In genomic region chr10:44641616-44642015, GRCm38 (mm10) we compare ENCODE assay signal across 20 mouse cellular contexts.
DNase-seq lines count a peak whose midpoint lies in the region; ATAC-seq and TF ChIP-seq lines count a peak whose summit lies in the region.
"Had no signal": no experiment of that assay in that cellular context is flagged by ENCODE, and none has a peak within 500 bp of the region (broad histone marks: within the 10 kb centered on the region; RNA-seq: fewer than 3 reads in every experiment).

No protein-coding gene starts in this region.

- H3K4me3 ChIP-seq in MEL (ENCODE audit: control insufficient read depth in 1 of 2, insufficient read depth in 1 of 2, low read depth in 2 of 2, low read length in 2 of 2), result no peak overlapping the region
- H3K4me3 ChIP-seq: embryonic facial prominence, embryonic 12.5 days; embryonic facial prominence, embryonic 15.5 days; gastrocnemius, adult 2 months; heart, adult 2 months; hindbrain, embryonic 12.5 days; hindbrain, embryonic 15.5 days had no signal

- no peak overlapping the region for H3K27ac ChIP-seq in MEL (ENCODE audit: control insufficient read depth, low read depth, low read length)
- H3K27ac ChIP-seq: embryonic facial prominence, embryonic 12.5 days; embryonic facial prominence, embryonic 15.5 days; gastrocnemius, adult 2 months; heart, adult 2 months; hindbrain, embryonic 12.5 days; hindbrain, embryonic 15.5 days had no signal

- TF ChIP-seq POLR2A in MEL (IDR thresholded peaks at IDR 0.05; ENCODE audit: control insufficient read depth in 1 of 2, insufficient read depth in 1 of 2, low read depth in 1 of 2, low read length in 2 of 2, poor library complexity in 1 of 2), result no peak

- no peak overlapping the region for H3K9ac ChIP-seq in MEL (ENCODE audit: control insufficient read depth, low read depth, low read length, poor library complexity, severe bottlenecking)
- H3K9ac ChIP-seq: embryonic facial prominence, embryonic 12.5 days; embryonic facial prominence, embryonic 15.5 days; forebrain, postnatal 0 days; hindbrain, embryonic 12.5 days; hindbrain, embryonic 15.5 days had no signal

- no peaks in the 10 kb centered on the region for H3K79me2 ChIP-seq in MEL (ENCODE audit: control insufficient read depth, insufficient read depth, low read length, poor library complexity)

- peaks cover 0 to 16% of the 10 kb centered on the region in 2 experiments; a peak in 2 of 4 replicates for H3K36me3 ChIP-seq in MEL (ENCODE audit: control insufficient read depth in 1 of 2, insufficient read depth in 2 of 2, low read length in 2 of 2)
- H3K36me3 ChIP-seq: embryonic facial prominence, embryonic 12.5 days; embryonic facial prominence, embryonic 15.5 days; hindbrain, embryonic 12.5 days; hindbrain, embryonic 15.5 days had no signal

- no peaks in the 10 kb centered on the region for H3K9me3 ChIP-seq in MEL (replicated peaks; ENCODE audit: insufficient read depth, low read length)
- H3K9me3 ChIP-seq: embryonic facial prominence, embryonic 12.5 days; embryonic facial prominence, embryonic 15.5 days; hindbrain, embryonic 12.5 days; hindbrain, embryonic 15.5 days had no signal

- no peak for TF ChIP-seq EP300 in MEL (IDR thresholded peaks at IDR 0.05; ENCODE audit: low read depth in 1 of 2, low read length in 2 of 2)

- no peak for TF ChIP-seq RAD21 in MEL (IDR thresholded peaks at IDR 0.05; ENCODE audit: low read depth, low read length)

- peak; percentile 21 to 27 for DNase-seq in B cell, adult 2 months
- DNase-seq in MEL (ENCODE audit: low read depth, low spot score), result peak; percentile 29
- DNase-seq in embryo, embryonic 9.5 days (ENCODE audit: extremely low spot score), result no peak
- no peak for DNase-seq in thymus, postnatal 25 days
- no peak for DNase-seq in layer of hippocampus, adult 9-10 months (ENCODE audit: low spot score)
- DNase-seq: adrenal gland, postnatal 10 days; adrenal gland, postnatal 36 days; cerebellum, adult 18-20 months; cerebellum, adult 9-10 months; cerebellum, postnatal 14 days; forebrain, postnatal 0 days; gastrocnemius, adult 2 months; gastrocnemius, postnatal 14 days; heart, adult 2 months had no signal

- H3K27me3 ChIP-seq in MEL (ENCODE audit: control insufficient read depth in 1 of 2, insufficient read depth in 2 of 2, low read length in 2 of 2), result no peaks in the 10 kb centered on the region
- H3K27me3 ChIP-seq: embryonic facial prominence, embryonic 12.5 days; embryonic facial prominence, embryonic 15.5 days; hindbrain, embryonic 12.5 days; hindbrain, embryonic 15.5 days had no signal

- ATAC-seq in neutrophil, adult 5-6 weeks (ENCODE audit: extremely low read depth, insufficient number of reproducible peaks, low FRiP score, poor library complexity, severe bottlenecking), result peak; percentile 63; the same call in 1 of the 2 replicates
- ATAC-seq: forebrain, embryonic 14.5 days; forebrain, postnatal 0 days had no signal

- peaks cover 9 to 10% of the 10 kb centered on the region in 2 experiments for H3K4me1 ChIP-seq in MEL (ENCODE audit: control insufficient read depth in 1 of 2, insufficient read depth in 2 of 2, low read length in 2 of 2)
- H3K4me1 ChIP-seq: embryonic facial prominence, embryonic 12.5 days; embryonic facial prominence, embryonic 15.5 days; hindbrain, embryonic 12.5 days; hindbrain, embryonic 15.5 days had no signal

- TF ChIP-seq CTCF in MEL (IDR thresholded peaks at IDR 0.05 in 2 of 3, conservative IDR thresholded peaks at IDR 0.05 in 1 of 3; ENCODE audit: control insufficient read depth in 1 of 3, insufficient read depth in 1 of 3, low read depth in 2 of 3, low read length in 3 of 3, poor library complexity in 1 of 3, severe bottlenecking in 1 of 3), result no peak

TF ChIP-seq in MEL, 35 proteins besides CTCF, POLR2A, EP300 and RAD21:
- TF ChIP-seq SIN3A (IDR thresholded peaks at IDR 0.05; ENCODE audit: low read length) (no peak), GATA1 (IDR thresholded peaks at IDR 0.05; ENCODE audit: low read depth, low read length) (no peak), SMC3 (IDR thresholded peaks at IDR 0.05; ENCODE audit: low read depth, low read length) (no peak), HCFC1 (IDR thresholded peaks at IDR 0.05; ENCODE audit: low read depth, low read length) (no peak), NRF1 (IDR thresholded peaks at IDR 0.05; ENCODE audit: insufficient read depth, low read depth, low read length, poor library complexity, severe bottlenecking) (no peak), MYC (IDR thresholded peaks at IDR 0.05; ENCODE audit: low read depth, low read length) (no peak), ETS1 (IDR thresholded peaks at IDR 0.05; ENCODE audit: low read depth, low read length) (no peak), MAZ (IDR thresholded peaks at IDR 0.05; ENCODE audit: low read depth, low read length) (no peak), GABPA (IDR thresholded peaks at IDR 0.05; ENCODE audit: low read depth, low read length) (no peak)

Comparison
In these comparisons a context has a peak if more than half of its experiments do, and no peak if none do; other contexts are left out.
1. DNase-seq: peak in B cell, adult 2 months (2 of 2) and MEL (single experiment); none in embryo, embryonic 9.5 days (single experiment), thymus, postnatal 25 days (single experiment) and layer of hippocampus, adult 9-10 months (single experiment).